Mouse (Mus musculus) liver, postnatal 0 days (tissue): Measurements from ENCODE around the gene Serpinf2.

ENCODE experiments used
- CTCF ChIP-seq: sonication (generic); IDR thresholded peaks from 2 replicates; pipeline ENCODE4 v1.5.1; 2016; ENCODE audit warnings: antibody characterized with exemption, low read depth
- EP300 ChIP-seq: IDR thresholded peaks from 2 replicates; pipeline ENCODE4 v1.6.1; 2016; ENCODE audit warnings: antibody characterized with exemption, low read depth, mild to moderate bottlenecking

DNA sequence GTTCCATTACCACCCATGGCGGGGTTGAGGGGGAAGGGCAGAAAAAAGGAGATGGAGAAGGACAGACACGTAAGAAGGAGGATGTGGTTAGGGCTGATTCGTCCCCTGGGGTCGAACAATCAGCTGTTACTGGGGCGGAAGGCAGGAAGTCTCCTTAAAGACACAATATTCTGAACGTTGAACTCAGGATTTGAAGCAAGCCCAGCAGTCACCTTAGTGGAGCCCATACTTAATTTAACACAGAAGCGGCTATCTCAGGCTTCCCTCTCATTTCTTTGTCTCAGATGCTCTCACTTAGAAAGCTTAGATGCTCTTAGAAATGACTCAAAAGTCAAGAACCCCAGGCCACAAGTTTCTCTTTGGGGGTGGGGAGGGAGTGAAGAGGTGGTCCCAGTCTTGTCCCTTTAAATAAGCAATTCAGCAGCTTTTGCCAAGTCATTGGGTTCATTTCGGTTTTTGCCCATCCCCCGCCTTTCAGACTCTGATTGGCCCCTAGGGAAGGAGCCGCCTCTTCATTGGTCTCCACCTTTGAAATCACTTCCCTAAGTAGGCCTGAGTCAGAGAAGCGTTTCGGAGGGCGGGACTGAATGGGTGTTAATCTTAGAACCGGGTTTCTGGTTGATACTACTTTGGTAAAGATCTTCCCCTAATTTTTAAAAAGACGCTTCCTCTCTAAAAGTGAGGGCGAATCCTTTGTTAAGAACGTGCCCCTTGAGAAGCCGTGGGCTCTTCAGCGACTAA lies 20.9 kb upstream of the Serpinf2 start:
- TF ChIP-seq CTCF (no peak), EP300 (peak; percentile 89)
